Mouse (Mus musculus) olfactory bulb, adult 2 months (tissue): Measurements from ENCODE around the gene Nek7. TPM values are rescaled to one million over a fixed set of nuclear protein-coding genes. Genes with fewer than 3 reads are reported as not detected.

ENCODE experiments used
- H3K27ac ChIP-seq: fragments of 200-500 bp; 2 replicates; pipeline ENCODE4 v1.5.1; 2012; ENCODE audit warnings: low read depth, low read length; ENCODE audit not compliant: insufficient read depth
- H3K4me1 ChIP-seq: fragments of 200-500 bp; 2 replicates; pipeline ENCODE4 v1.6.1; 2012; ENCODE audit warnings: low read length; ENCODE audit not compliant: control insufficient read depth, insufficient read depth
- H3K4me3 ChIP-seq: fragments of 200-500 bp; 2 replicates; pipeline ENCODE4 v1.5.1; 2012; ENCODE audit warnings: mild to moderate bottlenecking, low read depth, low read length, moderate library complexity; ENCODE audit not compliant: insufficient read depth
- CTCF ChIP-seq: fragments of 200-500 bp; IDR thresholded peaks from 2 replicates; pipeline ENCODE4 v1.5.1; 2012; ENCODE audit warnings: low read depth, mild to moderate bottlenecking, low read length, moderate library complexity; ENCODE audit not compliant: insufficient read depth
- POLR2A ChIP-seq: fragments of 200-500 bp; IDR thresholded peaks from 2 replicates; pipeline ENCODE4 v1.6.1; 2012; ENCODE audit warnings: mild to moderate bottlenecking, low read depth, low read length, moderate library complexity; ENCODE audit not compliant: insufficient read depth
- WGBS: fragments of 180-500 bp; shearing (Covaris S2); methylation state at CpG from one replicate; pipeline ENCODE4 v1.1.7; 2018; 5-methylcytosine and 5-hydroxymethylcytosine counted together
- polyA plus RNA-seq: library from polyadenylated mRNA; stranded (reverse); fragments of >200 nt; gene quantifications from 2 replicates; pipeline ENCODE4 v1.2.4, GENCODE M21; 2012; ENCODE audit warnings: low replicate concordance; ENCODE audit not compliant: missing spikeins, insufficient read depth, insufficient read length

The Nek7 gene
- polyA plus RNA-seq, 1 experiment = not detected

DNA sequence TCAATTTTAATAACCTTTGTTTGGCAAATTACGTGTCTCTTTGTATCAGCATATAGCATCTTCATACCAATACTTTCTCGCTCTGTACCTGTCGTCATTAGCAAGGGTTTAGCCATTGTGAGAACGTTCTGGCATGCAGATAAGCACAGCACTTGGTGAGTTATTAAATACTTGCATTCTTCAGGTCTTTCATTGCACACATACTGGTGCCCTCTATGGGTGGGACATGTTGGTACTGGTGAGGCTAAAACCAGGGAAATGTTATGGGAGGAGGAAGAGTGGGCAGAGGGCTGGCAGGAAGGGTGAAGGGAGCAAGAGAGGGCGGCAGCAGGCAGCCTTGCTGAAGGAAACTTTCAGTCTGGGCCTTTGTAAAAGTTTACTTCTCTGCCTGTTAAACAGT, 132.4 kb downstream of the Nek7 start:
- TF ChIP-seq POLR2A (no peak), CTCF (no peak)
- Histone ChIP-seq H3K4me1 (no peaks in the 10 kb centered on the region), H3K27ac (no peak overlapping the region), H3K4me3 (no peak overlapping the region)
- WGBS = 89% methylated on average over 5 of the region's 5 CpGs

- H3K4me1 ChIP-seq = no peaks in the 10 kb centered on the region
- 91% methylated on average over 1 of the region's 1 CpGs for WGBS
- no peak for TF ChIP-seq CTCF
- no peak for TF ChIP-seq POLR2A
- no peak overlapping the region for H3K27ac ChIP-seq
- H3K4me3 ChIP-seq = no peak overlapping the region
Observed at GRCm38 (mm10) chr1:138480694-138481093, 139.2 kb downstream of the Nek7 start.

DNA sequence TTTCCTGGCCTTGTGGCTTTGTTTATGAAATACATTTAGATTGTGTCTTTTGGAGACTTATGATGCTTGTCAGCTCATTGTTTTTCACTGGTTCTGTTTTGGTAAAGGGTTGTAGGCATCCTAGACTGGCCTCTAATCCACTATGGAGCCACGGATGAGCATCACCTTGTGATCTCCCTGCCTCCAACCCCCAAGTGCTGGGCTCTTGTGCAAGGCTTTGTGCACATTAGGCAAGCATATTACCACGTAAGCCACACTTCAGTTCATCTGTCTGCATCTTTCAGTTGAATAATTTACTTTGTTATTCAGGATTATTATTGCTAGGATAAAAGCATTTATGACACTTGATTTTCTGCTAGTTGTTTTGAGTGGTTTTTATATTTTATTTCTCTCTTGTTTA, 154.6 kb downstream of the Nek7 start:
- no peaks in the 10 kb centered on the region for H3K4me1 ChIP-seq
- 82% methylated on average over 2 of the region's 2 CpGs for WGBS
- H3K4me3 ChIP-seq = no peak overlapping the region
- TF ChIP-seq CTCF (no peak), POLR2A (no peak)
- no peak overlapping the region for H3K27ac ChIP-seq

- WGBS = 65% methylated on average over 3 of the region's 3 CpGs
- Histone ChIP-seq H3K4me3 (no peak overlapping the region), H3K4me1 (no peaks in the 10 kb centered on the region; the same call in 1 of the 2 replicates), H3K27ac (no peak overlapping the region)
- no peak for TF ChIP-seq CTCF
- no peak for TF ChIP-seq POLR2A
Observed at GRCm38 (mm10) chr1:138461425-138461824, 158.5 kb downstream of the Nek7 start.

- Histone ChIP-seq H3K4me3 (no peak overlapping the region), H3K27ac (no peak overlapping the region), H3K4me1 (no peaks in the 10 kb centered on the region)
- WGBS = 63% methylated on average over 2 of the region's 2 CpGs
- TF ChIP-seq CTCF = no peak
- TF ChIP-seq POLR2A = no peak
Observed at GRCm38 (mm10) chr1:138449476-138449851, 170.5 kb downstream of the Nek7 start.

DNA sequence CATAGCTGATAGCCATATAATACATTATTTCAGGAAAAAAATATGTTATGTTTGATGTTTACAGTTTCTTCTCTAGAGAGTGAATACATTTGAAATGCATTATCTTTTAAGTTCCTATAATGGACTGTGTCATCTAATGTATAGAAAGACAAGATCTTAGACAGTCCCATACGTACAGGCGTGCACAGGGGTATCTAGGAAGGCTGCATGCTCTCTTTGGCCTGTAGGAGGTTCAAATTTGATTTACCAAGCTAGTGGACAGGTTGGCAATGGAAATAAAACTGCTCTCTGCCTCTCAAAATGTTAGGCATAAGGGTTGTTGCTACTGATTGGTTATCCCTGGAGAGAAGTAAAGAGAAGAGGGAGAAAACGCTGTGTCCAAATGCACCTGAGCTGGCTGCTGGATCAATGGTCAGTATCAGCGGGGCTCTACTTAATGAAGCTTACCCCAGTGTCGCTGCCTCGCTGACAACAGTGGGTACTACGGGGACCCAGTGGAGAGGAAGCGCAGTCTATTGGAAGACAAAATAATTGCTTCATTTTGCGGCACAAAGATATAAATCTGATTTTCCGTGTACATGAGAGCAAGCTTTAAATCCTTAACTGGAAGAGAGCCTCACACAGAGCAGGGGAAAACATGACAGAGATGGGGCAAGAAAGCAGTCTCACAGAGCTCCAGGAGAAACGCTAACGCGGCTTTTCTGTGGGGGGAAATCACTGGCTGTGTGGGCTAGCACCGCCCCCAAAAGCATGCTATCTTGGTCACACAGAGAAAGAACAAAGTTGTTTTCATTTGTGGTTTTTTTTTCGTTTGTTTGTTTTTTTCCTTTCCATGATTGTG, 171.1 kb downstream of the Nek7 start:
- no peak overlapping the region for H3K4me3 ChIP-seq
- H3K4me1 ChIP-seq = no peaks in the 10 kb centered on the region
- H3K27ac ChIP-seq = no peak overlapping the region
- WGBS = 37% methylated on average over 15 of the region's 15 CpGs
- no peak for TF ChIP-seq POLR2A
- no peak for TF ChIP-seq CTCF

DNA sequence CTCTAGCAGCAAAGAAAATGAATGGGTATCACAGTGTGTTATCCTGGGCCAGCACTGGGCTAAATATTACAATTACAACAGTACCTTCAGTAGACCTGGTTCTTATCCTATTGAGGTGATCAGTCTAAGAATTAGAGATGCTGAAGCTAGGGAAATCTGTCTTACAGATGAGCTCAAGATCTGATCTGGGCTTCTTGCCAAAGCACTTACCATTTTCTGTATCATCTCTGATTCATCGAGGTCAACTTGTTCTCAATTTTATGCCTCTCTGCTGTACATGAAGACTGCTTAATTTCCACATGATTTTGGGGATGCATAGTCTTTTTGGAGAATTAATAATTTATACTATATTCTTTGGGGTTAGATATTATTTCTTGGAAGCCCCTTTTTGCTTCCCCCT, 173.1 kb downstream of the Nek7 start:
- 63% methylated on average over 1 of the region's 1 CpGs for WGBS
- Histone ChIP-seq H3K4me3 (no peak overlapping the region), H3K4me1 (no peaks in the 10 kb centered on the region), H3K27ac (no peak overlapping the region)
- TF ChIP-seq CTCF = no peak
- TF ChIP-seq POLR2A = no peak

Other genes starting within 250 kb of the Nek7 start
- gene Lhx9, start 228.4 kb upstream of the Nek7 start, polyA plus RNA-seq = not detected in 2 replicates
- not detected in 2 replicates for gene 2310009B15Rik, start 236.7 kb upstream of the Nek7 start, polyA plus RNA-seq